Comparison of ENCODE assay signal across 20 mouse cellular contexts in the genomic region with DNA sequence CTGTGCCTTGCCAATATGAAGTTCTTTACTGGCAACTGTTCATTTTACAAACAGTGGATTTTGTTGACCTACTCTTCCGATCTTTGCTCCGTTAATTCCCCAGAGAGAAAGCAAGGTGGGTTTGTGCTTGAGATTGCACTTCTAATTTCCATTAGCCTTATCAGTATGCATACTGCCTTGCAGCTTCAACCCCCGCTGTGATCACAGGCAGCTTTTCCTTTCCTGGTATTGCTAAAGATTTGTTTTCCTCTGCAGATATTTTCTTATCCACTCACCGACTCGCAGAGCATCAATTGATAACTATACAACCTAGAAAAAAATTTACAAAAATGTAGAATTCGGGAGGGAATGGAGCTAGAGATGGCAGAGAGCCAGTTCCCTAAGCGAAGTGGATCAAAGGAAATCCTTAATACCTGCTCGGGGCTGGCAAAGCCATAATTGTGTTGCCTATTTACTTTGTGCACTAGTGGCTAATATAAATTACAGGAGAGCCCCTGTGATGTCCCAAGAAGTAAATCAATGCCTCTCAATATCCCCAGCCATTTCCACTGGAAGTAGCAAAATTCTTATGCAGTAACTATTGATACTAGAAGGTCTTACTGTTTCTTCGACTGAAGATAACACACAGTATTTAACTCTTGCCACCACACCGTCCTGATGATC.
DNase-seq lines count a peak whose midpoint lies in the region; ATAC-seq lines count a peak whose summit lies in the region.
"Had no signal": no experiment of that assay in that cellular context is flagged by ENCODE, and none has a peak within 500 bp of the region (broad histone marks: within the 10 kb centered on the region; RNA-seq: fewer than 3 reads in every experiment).

No protein-coding gene starts in this region.

- H3K9ac ChIP-seq in hindbrain, embryonic 15.5 days = no peak overlapping the region
- no peak overlapping the region for H3K9ac ChIP-seq in hindbrain, embryonic 11.5 days (ENCODE audit: low read depth, low read length)
- H3K9ac ChIP-seq in midbrain, embryonic 12.5 days (replicated peaks) = no peak overlapping the region
- H3K9ac ChIP-seq in neural tube, embryonic 14.5 days (replicated peaks; ENCODE audit: low read depth, low read length) = no peak overlapping the region
- H3K9ac ChIP-seq: embryonic facial prominence, embryonic 15.5 days; intestine, embryonic 15.5 days had no signal

- peak overlapping the region; percentile 42 for H3K27ac ChIP-seq in hindbrain, embryonic 15.5 days (replicated peaks)
- no peak overlapping the region for H3K27ac ChIP-seq in hindbrain, embryonic 11.5 days (ENCODE audit: low read depth, low read length)
- peak overlapping the region; percentile 25; the same call in 1 of the 2 replicates for H3K27ac ChIP-seq in midbrain, embryonic 12.5 days (replicated peaks)
- H3K27ac ChIP-seq in neural tube, embryonic 14.5 days (ENCODE audit: low read depth, low read length) = no peak overlapping the region
- H3K27ac ChIP-seq: embryonic facial prominence, embryonic 15.5 days; gastrocnemius, adult 2 months; heart, embryonic 10.5 days; intestine, embryonic 15.5 days had no signal

- H3K36me3 ChIP-seq in hindbrain, embryonic 15.5 days = no peaks in the 10 kb centered on the region
- H3K36me3 ChIP-seq in hindbrain, embryonic 11.5 days (ENCODE audit: control insufficient read depth, insufficient read depth, low read length) = no peaks in the 10 kb centered on the region
- no peaks in the 10 kb centered on the region for H3K36me3 ChIP-seq in midbrain, embryonic 12.5 days
- H3K36me3 ChIP-seq in neural tube, embryonic 14.5 days (ENCODE audit: control insufficient read depth, insufficient read depth, low read length) = no peaks in the 10 kb centered on the region
- H3K36me3 ChIP-seq: embryonic facial prominence, embryonic 15.5 days; heart, embryonic 10.5 days; intestine, embryonic 15.5 days had no signal

- H3K4me2 ChIP-seq in hindbrain, embryonic 15.5 days = peak overlapping the region; percentile 32
- H3K4me2 ChIP-seq in hindbrain, embryonic 11.5 days (replicated peaks; ENCODE audit: low read depth, low read length) = no peak overlapping the region
- H3K4me2 ChIP-seq in midbrain, embryonic 12.5 days (replicated peaks) = no peak overlapping the region
- 0 out of 2 replicates have a peak overlapping the region, but pooled peaks have one; percentile 17 for H3K4me2 ChIP-seq in neural tube, embryonic 14.5 days (ENCODE audit: low read depth, low read length)
- H3K4me2 ChIP-seq: embryonic facial prominence, embryonic 15.5 days; intestine, embryonic 15.5 days had no signal

- peak; percentile 15 to 40 for DNase-seq in cerebellum, postnatal 25 days
- DNase-seq in cerebellum, adult 9-11 months = no peak
- DNase-seq in hindbrain, embryonic 11.5 days (ENCODE audit: low spot score) = no peak
- DNase-seq in spleen, postnatal 36 days (ENCODE audit: low spot score in 2 of 2) = no peak
- DNase-seq in testis, postnatal 10 days (ENCODE audit: low spot score) = no peak
- DNase-seq: adrenal gland, postnatal 14 days; cerebellum, adult 11 months; gastrocnemius, adult 2 months; heart, postnatal 4 days; kidney, adult 9 months; kidney, postnatal 25 days; layer of hippocampus, postnatal 36 days; thymus, postnatal 25 days had no signal

- H3K4me3 ChIP-seq in hindbrain, embryonic 15.5 days = no peak overlapping the region
- H3K4me3 ChIP-seq in hindbrain, embryonic 11.5 days (ENCODE audit: low read depth, low read length) = no peak overlapping the region
- H3K4me3 ChIP-seq in midbrain, embryonic 12.5 days = no peak overlapping the region
- H3K4me3 ChIP-seq in neural tube, embryonic 14.5 days (ENCODE audit: low read depth, low read length) = no peak overlapping the region
- H3K4me3 ChIP-seq: embryonic facial prominence, embryonic 15.5 days; gastrocnemius, adult 2 months; heart, embryonic 10.5 days; intestine, embryonic 15.5 days had no signal

- 38% methylated on average over 10 of the region's 10 CpGs for WGBS in hindbrain, embryonic 15.5 days
- WGBS in hindbrain, embryonic 11.5 days = 60% methylated on average over 10 of the region's 10 CpGs
- WGBS in midbrain, embryonic 12.5 days = 49% methylated on average over 10 of the region's 10 CpGs
- 45% methylated on average over 10 of the region's 10 CpGs for WGBS in neural tube, embryonic 14.5 days

- ATAC-seq in hindbrain, embryonic 15.5 days (ENCODE audit: low FRiP score, low read depth) = no peak
- no peak for ATAC-seq in hindbrain, embryonic 11.5 days (ENCODE audit: low FRiP score)
- peak; percentile 34; the same call in 1 of the 2 replicates for ATAC-seq in midbrain, embryonic 12.5 days (ENCODE audit: low FRiP score, low read depth)
- ATAC-seq in neural tube, embryonic 14.5 days (ENCODE audit: low read depth) = 0 out of 2 replicates have a peak, but pooled peaks have one; percentile 34
- ATAC-seq: CD4-positive, CD25-positive, alpha-beta regulatory T cell, adult 4 months; intestine, embryonic 15.5 days had no signal

- H3K9me3 ChIP-seq in hindbrain, embryonic 15.5 days = no peaks in the 10 kb centered on the region
- no peaks in the 10 kb centered on the region for H3K9me3 ChIP-seq in hindbrain, embryonic 11.5 days (ENCODE audit: control insufficient read depth, low read length)
- H3K9me3 ChIP-seq in midbrain, embryonic 12.5 days = no peaks in the 10 kb centered on the region
- no peaks in the 10 kb centered on the region for H3K9me3 ChIP-seq in neural tube, embryonic 14.5 days (ENCODE audit: control insufficient read depth, low read length)
- H3K9me3 ChIP-seq: embryonic facial prominence, embryonic 15.5 days; heart, embryonic 10.5 days; intestine, embryonic 15.5 days had no signal

- no peaks in the 10 kb centered on the region for H3K27me3 ChIP-seq in hindbrain, embryonic 15.5 days
- H3K27me3 ChIP-seq in hindbrain, embryonic 11.5 days (ENCODE audit: control insufficient read depth, insufficient read depth, low read length) = no peaks in the 10 kb centered on the region
- H3K27me3 ChIP-seq in midbrain, embryonic 12.5 days = no peaks in the 10 kb centered on the region
- H3K27me3 ChIP-seq in neural tube, embryonic 14.5 days (ENCODE audit: control insufficient read depth, insufficient read depth, low read length) = no peaks in the 10 kb centered on the region
- H3K27me3 ChIP-seq: embryonic facial prominence, embryonic 15.5 days; intestine, embryonic 15.5 days had no signal

- H3K4me1 ChIP-seq in hindbrain, embryonic 15.5 days (replicated peaks) = peaks cover 7% of the 10 kb centered on the region; the same call in 1 of the 2 replicates
- H3K4me1 ChIP-seq in hindbrain, embryonic 11.5 days (replicated peaks; ENCODE audit: control insufficient read depth, insufficient read depth, low read length) = no peaks in the 10 kb centered on the region
- peaks cover 8% of the 10 kb centered on the region; the same call in 1 of the 2 replicates for H3K4me1 ChIP-seq in midbrain, embryonic 12.5 days
- no peaks in the 10 kb centered on the region for H3K4me1 ChIP-seq in neural tube, embryonic 14.5 days (ENCODE audit: control insufficient read depth, insufficient read depth, low read length)
- H3K4me1 ChIP-seq: heart, embryonic 10.5 days had no signal

Comparison
In these comparisons a context has a peak if more than half of its experiments do, and no peak if none do; other contexts are left out.
1. DNase-seq: peak in cerebellum, postnatal 25 days (2 of 2); none in cerebellum, adult 9-11 months (single experiment), hindbrain, embryonic 11.5 days (single experiment), spleen, postnatal 36 days (0 of 2) and testis, postnatal 10 days (single experiment).
2. H3K27ac ChIP-seq: peak in hindbrain, embryonic 15.5 days (single experiment) and midbrain, embryonic 12.5 days (single experiment); none in hindbrain, embryonic 11.5 days (single experiment) and neural tube, embryonic 14.5 days (single experiment).
3. H3K4me2 ChIP-seq: peak in hindbrain, embryonic 15.5 days (single experiment) and neural tube, embryonic 14.5 days (single experiment); none in hindbrain, embryonic 11.5 days (single experiment) and midbrain, embryonic 12.5 days (single experiment).
4. ATAC-seq: peak in midbrain, embryonic 12.5 days (single experiment) and neural tube, embryonic 14.5 days (single experiment); none in hindbrain, embryonic 15.5 days (single experiment) and hindbrain, embryonic 11.5 days (single experiment).